Mouse (Mus musculus) CD8-positive naive resting alpha-beta T cell, adult 2 months (primary cell): ENCODE measurements around the gene Shld2.

Source experiments
- DNase-seq, 2 experiments: peaks; one replicate each; pipeline ENCODE4 v3.0.0; 2022; ENCODE audit warnings: low read depth in 2 of 2, low spot score in 2 of 2

Gene Shld2

GRCm38 (mm10) chr14:34310234-34310965 lies at the start of gene Shld2, which contains the start of gene Glud1:
TSS of gene Shld2 (minus strand) at chr14:34310493.
TSS of gene Glud1 (plus strand) at chr14:34310727.
- DNase-seq = peak; percentile 80 to 82

DNA sequence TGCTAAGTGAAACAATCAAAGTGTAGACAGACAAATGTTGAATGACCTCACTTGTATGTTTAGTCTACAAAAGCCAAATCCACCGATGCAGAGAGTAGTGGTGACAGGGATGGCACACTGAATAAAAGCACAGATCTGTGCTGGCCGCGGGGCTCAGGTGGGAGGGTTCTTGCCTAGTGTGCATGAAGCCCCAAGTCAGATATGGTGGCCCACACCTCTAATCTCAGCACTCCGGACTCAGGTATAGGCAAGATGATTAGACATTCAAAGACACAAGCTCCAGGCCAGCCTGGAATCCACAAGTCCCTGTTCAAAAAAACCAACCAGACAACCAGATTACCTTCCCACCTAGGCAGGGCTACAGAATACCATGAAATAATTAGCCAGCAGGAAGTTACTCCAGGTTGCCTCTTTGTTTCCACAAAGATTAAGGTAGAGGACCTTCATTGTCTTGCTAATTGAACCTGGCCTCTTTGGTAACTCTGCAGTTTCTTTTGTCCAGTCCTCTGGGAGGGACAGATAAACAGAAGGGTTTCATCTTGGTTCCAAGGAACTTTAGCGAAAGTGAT lies 49.5 kb upstream of the Shld2 start:
- DNase-seq = no peak

GRCm38 (mm10) chr14:34357671-34358455 lies 47.6 kb upstream of the Shld2 start:
- DNase-seq = no peak

- DNase-seq = no peak
Observed at GRCm38 (mm10) chr14:34355301-34355700, 45.0 kb upstream of the Shld2 start, which contains the start of gene Fam25c. TSS of gene Fam25c (minus strand) at chr14:34355433.

DNA sequence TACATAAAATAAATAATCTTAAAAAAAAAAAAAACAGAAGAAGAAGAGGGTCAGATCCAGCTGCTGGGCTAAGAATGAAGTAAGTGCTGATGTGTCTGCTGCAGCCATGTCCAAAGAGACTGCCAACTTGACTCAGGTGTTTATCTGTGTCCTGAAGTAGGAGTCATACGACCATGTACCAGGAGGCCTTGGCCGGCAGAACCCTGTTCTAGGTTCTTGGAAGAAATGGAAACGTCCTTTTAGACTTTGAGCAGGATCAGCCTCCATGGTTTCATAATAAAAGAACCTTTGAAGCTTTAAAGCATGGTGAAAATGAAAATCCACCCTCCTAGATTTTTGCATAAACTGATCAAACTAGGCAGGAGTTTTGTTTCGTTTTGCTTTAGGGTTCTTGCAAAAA lies 44.2 kb upstream of the Shld2 start:
- DNase-seq = no peak

DNA sequence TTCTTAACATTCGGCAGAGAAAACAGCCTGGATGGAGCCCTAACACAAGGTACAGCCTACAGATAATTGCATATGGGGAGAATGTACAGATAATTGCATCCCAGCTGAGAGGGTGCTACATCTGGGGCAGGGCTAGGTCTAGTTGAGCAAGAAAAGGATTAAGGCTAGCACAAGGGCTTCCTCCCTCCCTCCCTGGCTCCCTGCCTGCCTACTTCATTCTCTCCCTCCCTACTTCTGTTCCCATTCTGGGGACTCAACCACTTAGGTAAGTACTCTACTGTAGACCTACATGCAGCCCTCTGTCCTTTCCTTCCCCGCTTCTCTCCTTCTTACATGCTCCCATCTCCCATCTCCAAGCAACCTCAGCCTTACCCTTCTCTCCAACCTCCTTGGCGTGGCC lies 43.0 kb upstream of the Shld2 start:
- DNase-seq = no peak

DNA sequence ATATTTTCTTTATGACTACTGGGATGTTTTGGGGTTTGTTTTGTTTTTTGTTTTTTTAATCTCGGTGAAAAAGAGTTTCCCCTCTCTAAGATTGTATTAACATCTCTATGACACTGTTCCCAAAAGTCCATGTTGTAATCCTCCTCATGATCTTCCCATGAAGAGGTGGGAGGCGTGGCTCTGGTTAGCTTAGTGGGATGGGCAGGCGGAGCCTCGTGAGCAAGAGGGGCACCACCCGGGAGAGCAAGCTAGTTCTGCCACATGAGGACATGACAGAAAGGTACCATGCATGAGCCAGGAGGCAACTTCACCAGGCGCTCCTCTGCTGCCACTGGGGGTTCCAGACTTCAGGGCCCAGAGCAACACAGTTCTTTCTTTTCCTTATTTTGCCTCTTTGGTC lies 42.2 kb upstream of the Shld2 start:
- DNase-seq = no peak

GRCm38 (mm10) chr14:34351660-34352059 lies 41.4 kb upstream of the Shld2 start:
- DNase-seq = no peak

DNA sequence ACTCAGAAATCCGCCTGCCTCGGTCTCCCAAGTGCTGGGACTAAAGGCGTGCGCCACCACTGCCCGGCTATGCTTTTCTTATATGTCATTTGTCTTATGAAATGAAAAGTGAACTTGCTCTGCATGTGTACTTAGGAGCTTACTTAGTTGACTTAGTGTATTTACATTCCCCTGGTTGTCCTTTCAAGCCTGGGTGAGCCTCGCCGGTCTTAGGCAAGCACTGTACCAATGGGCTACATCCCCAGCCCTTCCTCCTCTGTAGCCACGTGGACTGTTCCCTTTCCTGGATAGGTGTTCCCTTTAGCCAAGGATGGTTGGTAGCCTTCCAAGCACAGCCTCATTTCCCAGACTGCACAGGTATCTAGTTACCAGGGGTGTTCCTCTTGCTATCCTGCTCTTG lies 38.7 kb upstream of the Shld2 start:
- DNase-seq = no peak

GRCm38 (mm10) chr14:34348301-34348700 lies 38.0 kb upstream of the Shld2 start:
- DNase-seq = no peak

- DNase-seq = no peak
Observed at GRCm38 (mm10) chr14:34347084-34347483, 36.8 kb upstream of the Shld2 start.

DNA sequence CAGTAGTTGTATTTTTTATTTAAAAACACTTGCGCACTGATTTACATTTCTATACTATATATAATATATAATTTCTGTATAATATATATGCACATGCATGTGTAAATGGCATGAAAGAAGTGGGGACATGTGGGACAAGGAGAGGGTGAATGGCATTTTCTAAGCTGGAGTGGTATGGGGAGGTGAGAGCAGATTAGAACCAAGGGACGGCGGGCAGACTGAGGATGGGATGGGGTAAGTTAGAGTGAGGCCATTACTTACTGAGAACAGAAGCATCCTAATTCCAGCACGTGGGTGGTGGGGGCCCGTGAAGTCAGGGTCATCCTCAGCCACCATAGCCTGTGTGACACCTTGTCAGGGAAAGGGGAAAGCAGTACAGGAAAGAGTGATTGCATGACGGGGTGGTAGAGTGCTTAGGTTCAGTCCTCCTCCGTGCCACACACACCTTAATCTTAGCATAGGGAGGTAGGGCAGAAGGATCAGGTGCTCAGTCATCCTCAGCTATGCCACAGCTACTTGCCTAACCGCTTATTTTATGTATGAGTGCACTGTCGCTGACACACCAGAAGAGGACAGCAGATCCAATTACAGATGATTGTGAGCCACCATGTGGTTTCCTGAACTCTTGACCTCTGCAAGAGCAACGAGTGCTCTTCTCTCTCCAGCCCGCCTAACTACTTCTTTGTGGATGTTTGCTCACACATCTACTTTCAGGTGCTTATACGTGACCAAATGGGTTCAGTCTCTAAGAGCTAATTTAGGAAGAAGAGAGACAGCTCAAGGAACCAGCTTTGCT lies 35.7 kb upstream of the Shld2 start:
- DNase-seq = no peak

- DNase-seq = no peak
Observed at GRCm38 (mm10) chr14:34344361-34344760, 34.1 kb upstream of the Shld2 start.

DNA sequence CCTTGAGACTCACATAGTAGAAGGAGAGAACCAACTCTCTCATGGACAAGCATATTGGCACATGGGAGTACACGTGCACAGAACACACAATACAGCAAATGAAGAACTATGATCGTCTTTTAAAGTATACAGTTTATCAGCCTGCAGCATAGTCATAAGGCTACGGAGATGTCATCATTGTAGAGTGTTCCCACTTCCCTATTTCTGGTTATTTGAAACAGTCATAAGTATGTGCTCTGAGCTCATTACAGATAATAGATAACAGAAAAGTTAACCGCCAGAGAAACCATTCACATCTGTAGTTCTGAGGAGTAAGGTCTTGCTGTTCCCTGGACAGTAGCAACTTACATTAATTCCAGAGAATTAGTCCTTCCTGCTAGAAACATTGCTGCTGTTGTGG lies 32.8 kb upstream of the Shld2 start:
- no peak for DNase-seq

DNA sequence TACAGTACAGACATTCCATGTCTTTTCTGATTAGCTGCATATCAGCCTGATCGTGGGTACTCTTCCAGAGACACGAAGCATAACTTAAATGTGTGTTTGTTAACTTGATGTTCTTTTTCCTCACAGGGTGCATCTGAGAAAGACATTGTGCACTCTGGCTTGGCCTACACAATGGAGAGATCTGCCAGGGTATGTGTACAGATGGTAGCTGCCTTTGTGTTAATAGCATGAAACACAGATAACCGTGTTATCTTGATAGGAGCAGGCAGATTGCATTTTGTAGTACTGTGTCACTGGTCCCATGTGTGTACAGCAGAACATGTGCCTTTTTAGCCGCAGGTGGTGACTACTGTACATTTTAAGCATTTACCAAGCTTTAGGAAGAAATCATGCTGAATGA lies 31.7 kb upstream of the Shld2 start:
- no peak for DNase-seq

- no peak for DNase-seq
Observed at GRCm38 (mm10) chr14:34339446-34339845, 29.2 kb upstream of the Shld2 start.

DNA sequence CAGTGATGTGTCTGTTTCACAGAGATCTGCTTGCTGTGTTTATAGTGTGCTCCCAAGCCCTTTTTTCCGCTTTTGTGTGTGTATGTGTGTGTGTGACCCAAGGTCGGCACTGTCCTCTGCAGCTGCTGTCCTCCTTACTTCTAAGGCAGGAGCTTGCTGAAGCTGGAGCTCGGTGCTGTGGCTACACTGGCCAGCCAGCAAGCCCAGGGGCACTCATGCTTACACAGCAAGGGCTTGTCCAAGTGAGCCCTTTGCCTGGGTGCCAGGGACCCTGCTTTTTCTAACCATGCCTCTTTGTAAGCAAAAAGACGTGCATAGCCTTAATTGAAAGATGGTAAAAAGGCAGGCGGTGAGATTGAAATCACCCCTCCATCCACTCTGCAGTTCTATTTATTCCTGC lies 22.2 kb upstream of the Shld2 start:
- DNase-seq = no peak

DNA sequence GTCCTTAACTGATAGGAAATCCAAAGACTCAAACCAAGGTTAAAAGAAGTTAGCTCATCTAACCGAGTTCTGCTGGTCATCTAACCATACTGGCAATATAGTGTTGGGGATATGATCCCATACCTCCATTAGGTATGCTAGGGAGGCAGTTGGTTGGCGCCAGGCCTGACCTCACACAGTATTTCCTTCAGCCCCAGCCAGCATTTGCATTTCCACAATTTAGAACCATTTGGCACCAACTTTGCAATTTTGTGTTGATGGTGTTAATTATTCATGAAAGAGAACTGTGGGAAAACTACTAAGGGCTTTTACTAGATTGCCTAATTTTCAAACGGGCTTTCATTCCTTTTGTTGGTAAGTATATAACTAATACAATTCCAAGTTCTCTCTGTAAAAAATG lies 21.6 kb upstream of the Shld2 start:
- no peak for DNase-seq

GRCm38 (mm10) chr14:34330657-34331158 lies 20.4 kb upstream of the Shld2 start:
- DNase-seq = no peak

DNA sequence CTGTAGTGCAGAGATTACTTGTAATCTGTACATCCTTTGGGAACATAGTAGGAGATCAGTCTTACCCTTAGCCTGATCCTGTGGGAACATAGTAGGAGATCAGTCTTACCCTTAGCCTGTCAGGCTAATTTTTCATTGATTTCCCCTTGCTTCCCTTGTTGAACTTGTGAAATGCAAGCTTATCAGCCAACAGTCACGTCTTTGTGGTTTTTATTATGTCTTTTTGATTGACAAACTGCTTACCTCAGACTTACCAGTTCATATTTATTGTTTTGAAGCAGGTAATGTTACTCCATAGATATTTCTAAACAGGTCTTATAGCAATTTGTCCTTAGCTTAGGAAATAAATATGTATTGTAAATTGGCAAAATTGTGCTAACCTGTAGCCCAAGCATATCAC lies 17.3 kb upstream of the Shld2 start:
- DNase-seq = no peak

DNA sequence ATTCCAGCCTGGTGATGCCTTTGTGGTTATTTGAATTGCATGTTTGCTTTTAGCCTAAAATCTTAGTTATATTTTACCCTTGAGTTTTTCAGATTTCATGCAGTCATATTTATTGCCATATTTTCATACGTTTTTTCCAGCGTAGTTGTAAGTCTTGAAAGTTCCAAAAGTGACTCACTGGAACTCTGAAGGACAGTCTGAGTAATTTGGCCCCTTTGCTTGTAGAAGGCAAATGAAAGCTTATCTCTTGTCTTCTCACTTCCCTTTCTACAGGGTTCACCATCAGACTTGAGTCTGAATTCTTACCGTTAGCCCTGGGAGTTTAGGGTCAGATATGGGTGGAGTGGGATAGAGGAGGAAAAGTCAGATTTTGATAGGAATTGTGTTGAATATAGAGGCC lies 16.3 kb upstream of the Shld2 start:
- no peak for DNase-seq
